Mouse (Mus musculus) brain, embryonic 14.5 days (tissue): ENCODE results near the gene Iqch.

ENCODE experiments used
- CTCF ChIP-seq: fragments of 200-500 bp; IDR thresholded peaks from 2 replicates; pipeline ENCODE4 v1.5.1; 2012; ENCODE audit warnings: inconsistent platforms, mild to moderate bottlenecking, moderate library complexity, borderline replicate concordance; ENCODE audit not compliant: insufficient read depth, insufficient read length; ENCODE audit errors: extremely low read depth
- POLR2A ChIP-seq: fragments of 200-500 bp; IDR thresholded peaks from 2 replicates; pipeline ENCODE4 v1.6.1; 2012; ENCODE audit warnings: mild to moderate bottlenecking, inconsistent platforms, borderline replicate concordance; ENCODE audit not compliant: poor library complexity, insufficient read depth, insufficient read length, severe bottlenecking; ENCODE audit errors: extremely low read depth

- TF ChIP-seq CTCF (no peak), POLR2A (no peak)
Measured at GRCm38 (mm10) chr9:63556933-63557332, 45.4 kb downstream of the Iqch start.
